Mouse (Mus musculus) layer of hippocampus, postnatal 10 days (tissue): ENCODE measurements around the gene Mpdz. TPM values are rescaled to one million over a fixed set of nuclear protein-coding genes. Genes with fewer than 3 reads are reported as not detected.

Experiments
- DNase-seq, 2 experiments: peaks; one replicate each; pipeline ENCODE4 v3.0.0; 2021; ENCODE audit warnings: low spot score in 2 of 2
- total RNA-seq, 2 experiments: library from RNA; stranded (reverse); gene quantifications; 2 replicates each; pipeline ENCODE4 v1.2.3; 2021

Mpdz gene
- total RNA-seq, 2 experiments from 2014 or later: 40.9 to 45.2 TPM

DNA sequence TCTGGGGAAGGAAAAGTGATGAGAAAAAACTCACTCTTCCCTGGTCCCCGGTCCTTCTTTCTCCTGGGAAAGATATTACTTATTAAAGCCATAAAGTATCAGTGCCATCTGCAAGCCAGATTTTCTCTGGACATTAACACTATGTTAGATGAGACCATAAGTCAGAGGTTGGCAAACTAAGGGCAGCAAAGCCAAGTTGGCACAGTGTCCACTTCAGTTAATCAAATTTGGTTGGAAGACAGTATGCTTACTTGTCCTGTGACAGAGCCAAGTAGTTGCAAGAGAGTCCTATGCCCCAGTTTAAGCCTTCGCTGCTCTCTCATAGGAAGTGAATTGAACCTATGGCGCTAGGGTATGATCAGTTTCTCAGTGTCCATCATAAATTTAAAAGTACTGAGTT, 159.0 kb downstream of the Mpdz start:
- no peak for DNase-seq

DNA sequence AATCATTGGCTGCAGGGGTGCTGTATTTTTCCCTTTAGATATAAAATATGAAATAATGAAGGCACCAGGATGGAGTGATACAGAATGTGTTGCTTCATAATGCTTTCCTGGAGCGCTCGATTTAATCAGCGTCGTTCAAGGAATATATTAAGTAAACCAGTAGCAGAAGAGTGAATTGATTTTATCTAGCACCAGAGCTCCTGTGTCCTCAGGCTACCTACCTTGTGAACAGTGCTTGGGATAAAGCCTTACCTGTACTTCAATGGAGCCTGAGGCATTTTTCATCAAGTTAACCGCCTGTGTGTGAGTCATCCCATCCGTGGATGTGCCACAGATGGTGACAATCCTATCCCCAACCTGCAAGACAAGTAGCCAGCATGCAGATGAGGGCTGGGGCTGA, 159.5 kb downstream of the Mpdz start:
- DNase-seq: no peak

DNA sequence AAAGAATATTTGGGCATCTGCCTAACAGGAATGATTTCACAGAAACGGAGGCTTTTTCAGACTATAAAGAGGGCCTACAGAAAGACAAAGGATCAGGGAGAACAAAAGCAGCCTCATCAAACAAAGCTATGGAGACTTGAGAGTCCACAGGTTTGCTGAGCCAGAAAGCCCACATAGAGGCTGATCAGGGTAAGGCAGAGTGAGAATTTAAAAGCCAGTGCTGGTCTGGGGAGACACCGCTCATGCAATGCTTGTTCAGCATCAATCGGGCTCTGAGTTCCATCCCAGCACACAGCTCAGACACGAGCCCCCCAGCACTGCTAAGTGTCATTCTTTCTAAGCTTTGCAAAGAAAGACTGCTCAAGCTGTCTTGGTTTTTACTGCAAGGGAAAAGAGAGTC, 162.5 kb downstream of the Mpdz start:
- peak in 1 of 2 experiments; percentile 24 for DNase-seq

DNA sequence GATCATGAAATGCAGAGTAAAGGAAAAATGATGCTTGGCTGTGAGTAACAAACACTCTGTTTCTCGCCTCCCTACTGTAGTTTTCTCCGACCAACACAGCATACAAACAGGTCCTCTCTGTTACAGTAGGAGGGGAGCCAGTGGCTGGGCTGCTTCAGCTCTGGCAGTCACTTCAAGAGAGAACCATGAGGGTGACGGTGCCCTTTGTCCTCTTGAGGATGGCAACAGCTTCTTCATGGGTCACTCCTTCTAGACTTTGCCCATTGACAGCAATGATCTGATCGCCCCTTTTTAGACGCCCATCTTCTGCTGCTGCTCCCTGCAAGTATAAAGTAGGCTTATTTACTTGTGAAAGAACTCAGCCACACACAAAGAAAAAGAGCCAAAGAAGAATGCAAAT, 163.2 kb downstream of the Mpdz start:
- DNase-seq: no peak

DNA sequence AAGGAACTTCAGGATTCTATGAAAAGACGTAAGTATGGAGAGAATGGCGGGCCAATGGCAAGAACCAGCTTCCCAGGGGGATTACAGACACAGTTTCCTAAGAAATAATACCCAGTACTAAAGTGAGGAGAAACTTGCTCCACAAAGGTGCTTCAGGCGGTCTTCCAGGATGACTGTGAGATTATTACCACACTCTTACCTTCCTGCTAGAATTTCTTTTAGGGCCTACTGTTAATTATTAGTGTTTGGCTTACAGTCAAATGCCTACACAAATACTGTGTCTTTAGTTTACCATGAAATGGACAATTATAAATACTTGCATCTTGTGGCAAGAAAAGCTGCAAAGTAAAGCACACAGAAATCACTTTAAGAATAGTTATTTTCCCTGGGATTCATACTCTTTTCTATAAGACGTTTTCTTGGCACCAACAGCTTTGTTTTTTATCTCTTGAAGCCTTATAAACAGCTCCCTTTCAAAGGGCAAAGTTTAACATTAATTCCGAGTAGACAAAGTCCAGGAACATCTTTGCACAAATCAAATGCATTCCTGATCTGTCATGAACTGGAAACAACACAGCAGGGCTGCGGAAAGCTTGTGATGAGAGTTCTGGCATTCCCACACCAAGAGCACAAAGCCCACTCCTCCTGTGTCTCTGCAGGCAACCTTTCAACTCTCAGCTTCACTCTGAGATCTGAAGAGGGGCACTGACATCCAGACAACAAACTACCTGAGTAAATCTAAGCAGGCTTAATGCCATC, 166.5 kb downstream of the Mpdz start:
- DNase-seq: no peak

DNA sequence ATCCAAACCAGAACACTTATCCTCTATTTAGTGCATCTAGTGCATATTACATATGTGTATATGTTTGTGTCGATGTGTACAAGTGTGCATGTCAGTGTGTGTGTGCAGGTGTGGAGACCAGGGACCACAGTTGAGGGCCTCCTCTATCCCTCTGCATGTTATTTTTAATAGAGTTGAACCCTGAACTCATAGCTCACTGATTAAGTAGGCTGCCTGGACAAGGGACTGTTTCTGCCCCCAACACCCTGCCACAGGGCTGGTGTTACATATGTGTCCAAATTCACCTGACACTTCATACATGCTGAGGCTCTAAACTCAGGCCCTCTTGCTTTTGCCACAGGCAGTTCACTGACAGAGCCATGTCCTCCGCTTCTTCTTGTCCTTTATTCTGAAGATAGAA, 169.5 kb downstream of the Mpdz start:
- DNase-seq: no peak

DNA sequence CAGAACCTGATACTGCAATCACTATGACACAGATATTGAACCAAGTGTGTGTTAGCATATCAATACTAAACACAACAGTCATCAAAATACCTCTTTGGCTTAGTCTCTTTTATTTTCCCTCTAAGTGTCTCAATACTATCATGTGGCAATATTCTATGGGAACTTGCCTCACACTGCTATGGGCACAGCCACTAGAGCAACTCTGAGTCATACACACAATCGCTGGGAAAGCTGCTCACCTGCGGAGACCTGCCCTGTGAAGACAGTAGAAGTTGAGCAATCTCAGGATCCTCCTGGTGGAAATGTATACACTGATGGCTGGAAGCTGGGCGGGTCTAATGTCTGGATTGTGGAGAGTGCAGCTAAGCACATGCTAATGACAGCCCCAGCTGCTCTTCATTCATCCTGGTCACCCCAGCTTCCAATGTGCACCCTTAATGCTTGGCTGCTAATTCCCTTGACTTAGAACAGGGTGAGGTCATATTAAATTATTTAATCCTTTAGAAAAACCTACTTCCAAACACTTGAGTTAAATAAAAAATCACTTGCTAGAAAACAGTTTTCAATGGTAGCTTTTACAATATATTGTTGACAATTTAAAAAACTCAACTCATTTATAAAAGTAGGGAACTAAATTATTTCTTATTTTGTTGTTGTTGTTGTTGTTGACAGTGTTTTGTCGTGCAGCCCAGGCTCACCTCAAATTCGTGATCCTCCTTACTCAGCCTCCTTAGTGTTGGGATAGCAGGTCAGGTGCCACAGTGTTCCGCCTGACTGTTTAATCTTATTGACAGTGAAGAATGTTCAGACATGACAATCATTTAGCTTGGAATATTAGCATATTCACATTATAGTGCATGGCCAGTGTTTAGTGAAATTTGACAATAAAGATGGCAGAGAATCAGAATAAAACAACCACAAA, 189.5 kb downstream of the Mpdz start:
- DNase-seq: no peak

DNA sequence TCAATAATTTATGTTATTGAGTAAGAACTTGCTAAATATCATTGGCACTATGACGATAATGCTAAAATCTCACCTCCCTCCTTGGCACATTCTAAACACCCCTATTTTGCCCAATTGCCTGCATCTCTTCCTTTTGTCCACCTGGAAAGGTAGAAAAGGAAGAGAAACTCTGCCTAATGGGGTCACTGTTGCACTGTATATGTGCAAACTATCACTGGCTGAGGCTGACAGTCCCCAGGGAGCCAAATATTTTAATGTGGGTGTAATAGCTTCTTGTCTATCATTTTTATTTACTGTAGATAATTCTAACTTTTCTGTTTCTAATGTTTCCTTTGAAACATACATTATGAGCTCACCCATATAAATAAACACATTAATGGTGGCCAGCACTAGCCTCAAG, 190.3 kb downstream of the Mpdz start:
- DNase-seq: peak in 1 of 2 experiments; percentile 24

DNA sequence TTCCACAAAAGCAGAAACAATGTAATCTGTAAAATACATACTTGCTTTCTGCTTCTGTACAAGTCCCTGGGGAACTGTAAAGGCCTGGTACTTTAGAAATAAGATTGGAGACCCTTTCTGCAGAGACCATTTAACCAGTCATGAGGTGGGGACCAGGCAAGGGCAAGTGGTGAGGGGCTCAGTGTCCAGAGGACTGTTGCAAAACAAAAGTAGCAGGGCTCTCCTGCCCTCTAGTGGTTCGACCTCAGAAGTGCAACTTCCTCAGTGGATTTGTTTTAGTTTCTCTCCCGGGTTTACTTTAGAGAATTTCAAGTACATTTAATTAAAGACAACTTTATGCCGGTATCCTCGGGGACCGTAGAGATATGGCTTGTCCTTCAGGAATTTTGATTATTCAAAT, 190.7 kb downstream of the Mpdz start:
- peak; percentile 69 to 71 for DNase-seq

DNA sequence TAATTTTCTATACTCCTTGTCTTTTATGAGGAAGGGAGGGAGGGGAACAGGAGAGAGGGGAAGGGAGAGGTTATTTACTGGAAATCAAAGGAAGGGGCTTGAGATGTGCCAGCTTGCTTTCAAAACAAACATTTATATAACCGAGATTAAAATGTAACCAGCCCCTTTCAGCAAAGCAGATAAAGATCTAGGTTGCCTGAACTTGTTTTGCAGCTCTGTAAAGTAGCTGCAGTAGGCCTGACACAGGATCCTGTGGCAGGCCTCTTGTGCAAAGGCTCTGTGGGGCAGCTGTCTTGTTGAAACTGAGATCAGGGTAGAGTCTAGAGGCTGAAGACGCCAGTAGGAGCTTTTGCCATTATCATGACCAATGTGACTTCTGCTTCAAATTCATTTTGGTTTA, 193.4 kb downstream of the Mpdz start:
- DNase-seq: no peak

DNA sequence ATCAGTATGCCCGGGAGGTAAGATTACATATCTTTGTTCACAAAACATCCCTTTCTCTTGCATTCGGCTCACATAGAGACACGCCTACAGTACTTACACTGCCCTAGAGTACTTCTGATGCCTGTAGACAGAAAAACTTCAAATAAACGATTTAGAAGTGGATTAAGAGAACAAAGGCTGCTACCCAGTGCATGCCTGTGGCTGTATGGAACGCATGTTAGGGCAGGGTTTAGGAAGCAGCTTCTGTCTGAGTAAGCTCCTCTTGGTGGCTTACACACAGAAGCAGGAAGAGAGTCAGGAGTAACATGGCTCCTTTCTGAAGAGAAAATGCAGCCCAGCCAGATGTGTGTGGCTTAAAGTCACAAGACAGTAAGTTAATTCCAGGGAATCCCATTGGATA, 206.4 kb downstream of the Mpdz start:
- DNase-seq: no peak
